Mouse (Mus musculus) c-Kit-positive CD71-negative TER-119-negative erythroid progenitor cells, embryonic 14.5 days (primary cell): ENCODE measurements around the gene Erbb2.

Experiments used
- DNase-seq: peaks from one replicate; pipeline ENCODE4 v3.0.0-alpha.2; 2013; ENCODE audit warnings: low read depth

Erbb2 gene

DNA sequence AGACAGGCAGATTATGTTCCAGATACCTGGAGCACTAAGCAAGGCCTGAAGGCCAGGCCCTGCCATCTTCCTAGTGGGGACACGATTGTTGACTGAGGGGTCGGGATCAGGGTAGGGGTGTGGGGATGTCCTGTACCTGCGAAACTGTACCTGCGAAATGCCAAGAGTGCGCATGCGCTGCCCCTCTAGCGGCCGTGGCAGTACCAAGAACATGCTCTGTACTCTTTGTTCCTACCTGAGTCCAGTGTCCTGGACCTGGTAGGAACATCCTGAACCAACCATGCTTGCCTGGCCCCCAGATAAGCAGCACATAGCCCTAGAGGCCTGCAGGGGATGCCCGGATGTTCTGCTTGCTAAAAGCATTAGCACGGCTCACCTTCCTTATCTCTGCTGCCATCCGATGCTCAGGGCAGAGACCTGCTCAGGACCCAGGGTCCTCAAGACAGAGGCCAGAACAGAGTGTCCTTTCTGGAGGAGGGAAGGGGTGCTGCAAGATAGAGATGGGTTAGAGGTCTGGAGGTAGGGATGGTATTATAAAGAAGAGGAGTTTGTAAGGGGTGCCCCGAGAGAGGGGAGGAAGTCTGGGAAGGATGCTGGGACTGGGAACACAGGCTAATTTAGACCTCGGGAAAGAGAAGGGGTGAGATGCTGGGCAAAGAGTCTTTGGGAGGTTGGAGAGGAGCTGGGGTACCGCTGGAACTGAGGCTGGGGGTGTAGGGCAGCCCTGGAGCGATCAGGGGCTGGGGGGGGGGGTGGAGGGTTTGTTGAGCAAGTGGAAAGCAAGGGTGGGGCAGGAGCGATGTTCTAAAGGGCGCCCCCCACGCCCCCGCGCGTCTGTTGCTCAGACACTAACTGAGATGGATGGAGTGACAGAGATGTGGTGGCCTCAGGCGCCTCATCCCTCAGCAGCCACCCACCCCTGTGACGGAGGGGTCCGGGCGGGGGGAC, 26.4 kb upstream of the Erbb2 start, which contains the start of gene Pnmt:
Gene Pnmt (plus strand): TSS at position 813 of the 948 bp plus-strand sequence.
- DNase-seq = no peak

DNA sequence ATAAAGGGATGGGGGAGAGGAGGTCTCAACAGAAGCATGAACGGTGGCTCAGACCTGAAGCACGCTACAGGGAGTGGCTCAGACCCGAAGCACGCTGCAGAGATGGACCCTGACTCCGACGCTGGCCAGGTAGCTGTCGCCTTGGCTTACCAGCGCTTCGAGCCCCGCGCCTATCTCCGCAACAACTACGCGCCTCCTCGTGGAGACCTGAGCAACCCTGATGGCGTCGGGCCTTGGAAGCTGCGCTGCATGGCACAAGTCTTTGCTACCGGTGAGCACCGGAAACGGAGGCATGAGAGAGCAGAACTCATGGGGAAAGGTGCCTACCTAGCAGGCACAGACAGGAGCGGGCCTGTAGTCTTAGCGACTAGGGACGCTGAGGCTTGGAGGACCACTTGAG, 25.7 kb upstream of the Erbb2 start:
- no peak for DNase-seq

DNA sequence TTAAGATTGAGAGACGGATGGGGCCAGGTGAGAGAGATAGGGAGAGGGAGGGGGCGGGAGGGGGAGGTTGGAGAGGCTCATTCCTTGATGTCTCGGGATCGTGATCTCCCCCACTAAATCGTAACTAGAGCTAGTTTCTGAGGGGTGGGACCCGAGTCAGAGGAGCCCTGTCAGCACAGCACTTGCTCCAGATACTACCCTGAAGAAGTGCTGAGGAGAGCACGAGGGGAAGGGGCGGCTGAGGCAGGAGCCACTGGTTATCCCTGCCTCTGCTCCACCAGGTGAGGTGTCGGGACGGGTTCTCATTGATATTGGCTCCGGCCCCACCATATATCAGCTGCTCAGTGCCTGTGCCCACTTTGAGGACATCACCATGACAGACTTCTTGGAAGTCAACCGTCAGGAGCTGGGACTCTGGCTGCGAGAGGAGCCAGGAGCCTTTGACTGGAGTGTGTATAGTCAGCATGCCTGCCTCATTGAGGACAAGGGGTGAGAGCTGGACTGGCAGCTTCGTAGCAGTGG, 25.2 kb upstream of the Erbb2 start:
- DNase-seq = no peak

- no peak for DNase-seq
These were observed 24.0 kb upstream of the Erbb2 start for GRCm38 (mm10) chr11:98388282-98388681.

- peak; percentile 44 for DNase-seq
These were observed 23.0 kb upstream of the Erbb2 start for GRCm38 (mm10) chr11:98389221-98389780.

DNA sequence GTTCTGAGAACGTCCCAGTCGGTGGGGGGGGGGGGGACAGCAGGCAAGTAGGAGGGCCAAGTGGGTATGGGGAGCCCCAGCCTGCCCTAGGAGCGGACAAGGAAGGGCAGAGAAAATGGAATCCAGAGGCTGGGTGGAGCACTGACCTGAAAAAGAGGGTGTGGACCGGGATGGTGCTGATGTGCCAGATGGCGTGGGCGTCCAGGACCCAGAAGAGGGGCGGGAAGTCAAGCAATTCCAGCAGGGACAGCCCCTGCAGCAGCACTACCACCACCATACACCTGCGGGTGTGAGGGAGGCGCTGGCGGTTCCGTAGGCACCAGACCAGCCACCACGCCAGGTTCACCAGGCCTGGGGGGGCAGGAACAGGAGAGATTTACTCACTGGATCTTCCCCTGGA, 22.1 kb upstream of the Erbb2 start:
- no peak for DNase-seq

DNA sequence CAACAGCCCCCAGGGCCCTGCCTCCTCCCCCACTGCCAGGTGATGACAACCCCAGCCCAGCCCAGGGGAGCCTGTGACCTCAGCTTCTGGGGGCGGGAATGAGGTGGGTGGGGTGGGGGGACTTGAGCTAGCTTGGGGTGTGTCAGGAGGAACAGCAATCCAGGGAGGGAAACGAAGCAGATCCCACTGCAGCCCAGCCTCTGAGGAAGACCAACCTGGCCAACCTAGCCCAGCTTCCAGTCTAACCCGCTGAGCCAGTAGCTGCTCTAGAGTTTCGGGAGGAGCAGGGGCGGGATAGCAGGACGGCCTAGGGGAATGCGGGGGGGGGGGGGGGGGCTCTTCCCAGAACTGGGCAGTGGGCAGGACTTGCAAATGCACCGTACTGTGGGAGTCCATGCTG, 20.2 kb upstream of the Erbb2 start:
- no peak for DNase-seq

GRCm38 (mm10) chr11:98392645-98393044, 19.6 kb upstream of the Erbb2 start:
- no peak for DNase-seq

GRCm38 (mm10) chr11:98393317-98393716, 19.0 kb upstream of the Erbb2 start:
- DNase-seq = peak; percentile 49

GRCm38 (mm10) chr11:98394301-98394700, 18.0 kb upstream of the Erbb2 start:
- no peak for DNase-seq

DNA sequence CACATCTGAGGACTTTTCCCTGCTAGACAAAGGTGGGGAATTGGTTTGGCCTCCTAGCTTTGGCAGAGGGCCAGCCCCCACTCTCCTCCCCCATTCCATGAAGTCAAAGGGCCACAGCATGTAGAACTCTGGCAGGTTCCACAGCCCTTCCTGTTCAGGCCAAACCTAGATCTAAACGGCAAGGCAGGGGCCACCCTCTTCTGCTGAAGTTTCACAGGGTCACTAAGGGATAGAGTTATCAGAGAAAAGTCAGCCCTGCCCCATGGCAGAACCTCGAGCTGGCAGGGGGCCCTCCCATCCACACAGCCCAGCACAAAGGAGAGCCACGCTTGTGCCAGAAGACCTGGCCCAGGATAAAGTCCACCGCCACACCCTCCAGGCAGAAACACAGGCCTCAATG, 17.2 kb upstream of the Erbb2 start:
- DNase-seq = no peak

DNA sequence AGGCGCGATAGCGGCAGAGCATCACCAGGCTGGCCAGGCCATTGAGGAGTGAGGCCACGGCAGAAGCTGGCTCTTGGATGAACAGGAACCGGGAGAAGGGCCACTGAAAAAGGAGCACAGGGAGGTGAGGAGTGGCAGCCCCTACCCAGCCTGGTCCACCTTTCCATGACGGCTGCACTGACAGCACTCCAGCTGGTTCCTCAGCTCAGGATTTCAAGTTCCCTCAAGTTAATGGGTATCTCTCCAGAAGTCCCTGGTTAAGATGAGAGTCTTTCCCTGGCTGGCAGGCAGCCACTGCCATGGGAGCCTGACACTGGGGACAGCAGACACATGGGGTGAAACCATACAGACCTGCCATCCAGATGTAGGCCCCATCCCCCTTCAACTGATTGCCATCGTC, 14.3 kb upstream of the Erbb2 start:
- no peak for DNase-seq

- peak; percentile 79 for DNase-seq
These were observed 12.0 kb upstream of the Erbb2 start, which contains the start of gene Pgap3 for GRCm38 (mm10) chr11:98400161-98400726. Gene Pgap3 (minus strand): TSS chr11:98400490.

DNA sequence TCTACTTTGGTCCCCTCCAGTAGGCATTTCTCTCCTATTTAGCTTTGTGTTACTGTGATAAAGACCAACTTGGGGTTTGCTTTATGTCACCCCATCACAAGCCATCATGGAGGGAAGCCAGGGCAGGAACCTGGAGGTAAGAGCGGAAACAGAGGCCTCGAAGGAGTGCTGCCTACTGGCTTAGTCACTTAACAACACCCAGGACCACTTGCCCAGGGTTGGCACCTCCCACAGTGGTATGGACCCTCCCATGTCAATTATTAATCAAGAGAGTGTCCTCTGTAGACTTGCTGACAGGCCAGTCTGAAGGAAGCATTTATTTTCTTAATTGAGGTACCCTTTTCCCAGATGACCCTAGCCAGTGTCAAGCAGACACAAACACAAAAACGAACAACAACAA, 11.5 kb upstream of the Erbb2 start:
- no peak for DNase-seq

DNA sequence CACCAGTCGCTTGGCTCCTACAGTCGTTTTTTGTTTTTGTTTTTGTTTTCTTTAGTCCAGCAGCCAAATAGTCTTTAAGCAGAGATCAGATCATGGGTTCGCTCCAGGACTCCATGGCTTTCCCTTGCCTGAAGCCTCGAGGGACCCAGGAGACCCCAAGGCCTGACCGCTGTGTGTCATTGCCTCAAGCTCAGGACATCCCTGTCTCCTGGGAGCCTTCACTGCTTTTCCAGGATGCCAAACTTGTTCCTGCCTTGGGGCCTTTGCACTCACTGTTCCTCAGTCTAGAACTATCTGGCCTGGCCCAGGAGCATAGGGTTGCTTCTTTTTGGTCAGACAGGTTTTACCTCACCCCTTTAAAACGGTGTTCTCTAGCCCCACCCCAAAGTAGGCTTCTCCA, 5.6 kb upstream of the Erbb2 start:
- no peak for DNase-seq

DNA sequence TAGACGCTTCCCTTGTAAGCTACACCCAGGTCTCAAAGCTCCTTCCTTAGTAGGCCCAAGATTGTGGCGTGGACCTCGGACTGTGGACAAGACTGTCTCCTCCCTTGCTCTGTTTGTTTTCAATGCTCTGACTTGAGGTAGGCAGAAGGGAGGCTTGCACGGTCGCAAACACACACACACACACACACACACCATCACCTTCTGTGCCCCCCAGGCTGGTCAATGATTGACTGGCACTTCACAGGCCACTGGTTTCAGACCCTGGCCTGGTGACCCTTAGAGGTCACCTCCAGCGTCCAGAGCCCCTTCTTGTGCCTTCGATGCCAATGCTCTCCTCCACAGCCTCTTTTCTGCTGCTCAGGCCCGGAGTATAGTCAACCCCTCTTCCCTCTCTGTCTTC, 3.4 kb upstream of the Erbb2 start:
- DNase-seq = no peak

DNA sequence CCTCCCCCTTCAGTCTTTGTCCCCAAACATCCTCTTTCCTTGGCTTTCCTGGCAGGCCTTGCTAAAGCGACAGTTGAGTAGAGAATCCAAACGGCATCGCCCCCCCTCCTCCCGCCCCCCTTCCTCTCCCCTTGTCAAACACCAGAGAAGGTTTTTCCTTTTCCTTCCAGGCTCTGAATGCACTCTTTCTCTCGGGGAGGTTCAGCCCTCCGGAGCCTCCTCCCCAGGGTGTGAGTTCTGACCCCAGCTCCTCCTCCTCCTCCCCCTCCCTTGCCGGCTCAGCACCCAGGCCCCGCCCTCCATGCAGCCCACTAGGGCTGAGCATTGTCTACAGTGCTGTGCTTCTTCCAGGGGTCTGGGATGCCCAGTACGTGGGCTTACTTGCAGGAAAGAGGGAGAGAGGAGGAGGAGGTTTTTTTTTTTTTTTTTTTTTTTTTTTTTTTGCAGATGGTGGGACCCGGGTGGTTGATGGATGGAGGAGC, 2.9 kb upstream of the Erbb2 start:
- no peak for DNase-seq

GRCm38 (mm10) chr11:98412797-98413301, 579 bp downstream of the Erbb2 start:
- DNase-seq = no peak

DNA sequence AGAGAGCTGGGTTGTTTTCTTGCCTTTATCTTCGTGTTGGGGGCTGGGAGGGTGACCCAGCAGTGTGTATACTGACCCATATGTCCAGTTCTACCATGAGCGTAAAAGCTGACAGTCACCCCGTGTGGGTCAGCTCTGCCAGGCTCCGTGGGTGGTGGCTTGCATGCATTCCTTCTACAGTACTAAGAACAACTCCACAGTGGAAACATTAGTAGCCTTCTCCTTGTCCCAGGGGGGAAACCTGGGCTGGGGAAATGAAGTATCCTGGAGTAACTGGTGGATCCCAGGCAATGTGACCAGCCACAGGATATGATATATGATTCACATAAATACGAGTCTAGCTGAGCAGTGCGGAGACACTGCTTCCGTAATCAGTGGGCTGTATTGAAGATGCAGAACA, 1.5 kb downstream of the Erbb2 start:
- no peak for DNase-seq

DNA sequence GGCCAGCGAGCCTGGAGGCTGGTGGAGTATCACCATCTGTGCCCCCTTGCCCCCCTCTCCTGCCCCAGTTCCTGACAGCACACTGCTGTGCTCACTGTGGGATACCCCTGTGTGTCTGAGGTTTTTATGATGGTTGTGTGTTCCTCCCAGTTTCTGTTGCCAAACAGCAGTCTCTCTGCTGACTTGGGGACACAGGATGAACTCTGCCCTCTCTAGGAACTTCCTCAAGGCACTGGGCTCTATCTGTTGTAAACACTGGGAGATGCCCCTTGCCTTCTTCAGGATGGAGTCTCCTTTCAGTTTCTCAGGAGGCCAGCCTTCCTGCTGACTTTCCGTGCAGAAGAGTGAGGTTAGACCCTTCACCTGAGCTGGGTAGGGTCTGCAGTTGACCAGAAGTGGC, 1.9 kb downstream of the Erbb2 start:
- DNase-seq = no peak

DNA sequence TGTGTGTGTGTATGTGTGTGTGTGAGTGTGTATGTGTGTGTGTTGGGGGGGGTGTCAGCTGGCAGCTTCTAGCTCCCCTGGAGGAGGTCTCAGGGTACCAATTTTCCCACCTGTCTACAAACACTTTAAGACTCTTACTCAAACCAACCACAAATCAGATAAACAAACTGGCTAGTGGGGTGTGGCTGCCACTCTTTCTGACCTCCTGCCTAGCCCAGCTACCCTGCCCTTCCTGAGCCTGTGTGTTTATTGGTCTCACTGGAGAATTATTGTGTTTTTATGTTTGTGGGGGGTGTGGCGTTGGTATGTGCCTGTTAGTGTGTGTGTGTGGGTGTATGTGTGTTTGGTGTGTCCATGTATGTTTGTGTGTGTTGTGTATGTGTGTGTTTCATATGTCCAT, 4.8 kb downstream of the Erbb2 start:
- DNase-seq = no peak

DNA sequence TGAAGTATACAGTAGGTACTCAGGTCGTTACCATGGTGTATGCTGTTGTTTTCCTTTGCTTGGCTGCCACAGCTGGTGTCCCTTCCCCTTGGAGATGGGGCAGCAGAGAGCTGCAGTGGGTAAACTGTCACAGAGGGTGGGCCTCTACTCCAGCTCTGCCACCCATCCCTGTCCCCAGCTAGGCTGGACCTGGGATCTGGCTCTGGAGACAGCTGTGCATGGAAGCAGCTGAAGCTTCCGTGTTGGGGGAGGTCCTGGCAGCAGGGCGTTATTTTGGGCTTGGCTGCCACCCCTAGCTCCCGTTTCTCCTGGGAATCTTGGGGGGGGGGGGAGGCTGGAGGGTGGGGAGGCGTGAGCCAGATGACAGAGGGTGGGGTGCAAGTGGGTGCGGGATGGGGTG, 6.0 kb downstream of the Erbb2 start:
- DNase-seq = no peak
